Mouse (Mus musculus) embryonic facial prominence, embryonic 12.5 days (tissue): ENCODE measurements around the gene Smco2. TPM values are rescaled to one million over a fixed set of nuclear protein-coding genes. Genes with fewer than 3 reads are reported as not detected.

Experiments
- ATAC-seq: fragments of 200-750 bp; cut with Nextera tagmentation; 2 replicates; pipeline ENCODE4 v1.8.0; 2017; ENCODE audit not compliant: insufficient number of reproducible peaks, insufficient read depth, low FRiP score, low TSS enrichment
- H3K27ac ChIP-seq: fragments of 300-500 bp; sonication (generic); 2 replicates; pipeline ENCODE4 v1.5.1; 2016; ENCODE audit warnings: mild to moderate bottlenecking
- H3K27me3 ChIP-seq: fragments of 300-500 bp; sonication (generic); 2 replicates; pipeline ENCODE4 v1.6.1; 2016; ENCODE audit warnings: mild to moderate bottlenecking, moderate library complexity
- H3K36me3 ChIP-seq: fragments of 300-500 bp; sonication (generic); 2 replicates; pipeline ENCODE4 v1.6.1; 2016; ENCODE audit warnings: mild to moderate bottlenecking
- H3K4me1 ChIP-seq: fragments of 300-500 bp; sonication (generic); 2 replicates; pipeline ENCODE4 v1.6.1; 2016
- H3K4me2 ChIP-seq: fragments of 300-500 bp; sonication (generic); replicated peaks from 2 replicates; pipeline ENCODE4 v1.6.1; 2016; ENCODE audit warnings: mild to moderate bottlenecking, moderate library complexity
- H3K4me3 ChIP-seq: fragments of 300-500 bp; sonication (generic); 2 replicates; pipeline ENCODE4 v1.5.1; 2016; ENCODE audit warnings: mild to moderate bottlenecking
- H3K9ac ChIP-seq: fragments of 300-500 bp; sonication (generic); 2 replicates; pipeline ENCODE4 v1.6.1; 2016; ENCODE audit warnings: mild to moderate bottlenecking, moderate library complexity
- H3K9me3 ChIP-seq: fragments of 300-500 bp; sonication (generic); 2 replicates; pipeline ENCODE4 v1.6.1; 2016; ENCODE audit warnings: mild to moderate bottlenecking, moderate library complexity
- WGBS: fragments of 180-500 bp; shearing (Covaris S2); methylation state at CpG from one replicate; pipeline ENCODE4 v1.1.7; 2016; 5-methylcytosine and 5-hydroxymethylcytosine counted together
- polyA plus RNA-seq: library from polyadenylated mRNA; unstranded; fragments of >200 nt; fragmentation: Nextera tagmentation; extraction: Ambion mirVana; gene quantifications from 2 replicates; pipeline ENCODE4 v1.2.1, GENCODE M21; 2016

Smco2 gene
- polyA plus RNA-seq, 1 experiment from 2014 or later: not detected

DNA sequence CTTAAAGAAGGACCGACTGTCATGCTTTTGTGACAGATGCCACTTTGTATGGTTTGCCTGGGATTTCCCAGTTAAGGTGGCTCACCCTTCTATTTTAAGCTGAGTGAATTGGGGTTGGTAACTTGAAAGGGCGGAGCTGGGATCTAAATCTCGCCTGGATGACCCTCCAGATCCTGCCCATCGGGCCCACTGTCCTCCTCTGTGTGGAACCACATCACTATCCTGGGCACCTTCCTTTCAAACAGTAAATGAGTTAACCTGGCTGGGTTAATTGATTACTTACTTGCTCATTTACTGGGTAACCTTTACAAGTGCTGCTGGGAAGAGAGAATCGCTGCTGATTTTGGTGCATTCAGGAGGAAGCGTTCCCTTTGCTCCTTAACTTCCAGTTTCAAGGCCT is 68.4 kb downstream of the Smco2 start:
- no peak overlapping the region for H3K9ac ChIP-seq
- no peak overlapping the region for H3K4me3 ChIP-seq
- 90% methylated on average over 6 of the region's 6 CpGs for WGBS
- no peaks in the 10 kb centered on the region for H3K36me3 ChIP-seq
- no peaks in the 10 kb centered on the region for H3K9me3 ChIP-seq
- no peak for ATAC-seq
- H3K27ac ChIP-seq: no peak overlapping the region
- H3K4me1 ChIP-seq: peaks cover 3% of the 10 kb centered on the region; the same call in 1 of the 2 replicates
- no peak overlapping the region for H3K4me2 ChIP-seq
- H3K27me3 ChIP-seq: no peaks in the 10 kb centered on the region

Other genes with a start within 250 kb of the Smco2 start
- gene Med21, start 207.6 kb upstream of the Smco2 start, polyA plus RNA-seq: 130 and 143 TPM in 2 replicates
- gene Tm7sf3, start 207.3 kb upstream of the Smco2 start, polyA plus RNA-seq: 37.0 and 38.4 TPM in 2 replicates
- 19.5 and 20.1 TPM in 2 replicates for gene Stk38l, start 125.1 kb upstream of the Smco2 start, polyA plus RNA-seq
- gene Arntl2, start 54.0 kb upstream of the Smco2 start, polyA plus RNA-seq: 7.1 and 8.8 TPM in 2 replicates
- 55.7 and 57.6 TPM in 2 replicates for gene Ppfibp1, start 38.4 kb downstream of the Smco2 start, polyA plus RNA-seq
- gene 1700034J05Rik, start 104.3 kb downstream of the Smco2 start, polyA plus RNA-seq: 0.11 and 0.17 TPM in 2 replicates
- gene Rep15, start 182.5 kb downstream of the Smco2 start, polyA plus RNA-seq: 1.5 and 1.8 TPM in 2 replicates
- gene Mrps35, start 192.7 kb downstream of the Smco2 start, polyA plus RNA-seq: 92.0 and 94.8 TPM in 2 replicates
- gene Mansc4, start 236.9 kb downstream of the Smco2 start, polyA plus RNA-seq: 2.7 and 3.2 TPM in 2 replicates
- gene Klhl42, start 241.3 kb downstream of the Smco2 start, polyA plus RNA-seq: 11.1 and 11.5 TPM in 2 replicates